Mouse (Mus musculus) intestine, embryonic 14.5 days (tissue): ENCODE data around the gene Leo1. TPM values are rescaled to one million over a fixed set of nuclear protein-coding genes. Genes with fewer than 3 reads are reported as not detected.
A peak's percentile ranks its signal among the peaks of the same experiment; 100 is the strongest.

ENCODE experiments used
- ATAC-seq: fragments of 200-750 bp; cut with Nextera tagmentation; replicated peaks from 2 replicates; pipeline ENCODE4 v1.8.0; 2017; ENCODE audit warnings: low read depth, moderate number of reproducible peaks, moderate TSS enrichment, moderate library complexity; ENCODE audit not compliant: low FRiP score, low TSS enrichment
- DNase-seq: peaks from one replicate; pipeline ENCODE4 v3.0.0-alpha.2; 2018; ENCODE audit warnings: low spot score
- H3K27ac ChIP-seq: fragments of 300-500 bp; sonication (generic); 2 replicates; pipeline ENCODE4 v1.5.1; 2014; ENCODE audit warnings: low read depth, mild to moderate bottlenecking, control low read depth
- H3K27me3 ChIP-seq: fragments of 300-500 bp; sonication (generic); replicated peaks from 2 replicates; pipeline ENCODE4 v1.6.1; 2014; ENCODE audit warnings: low read length, control low read depth; ENCODE audit not compliant: control insufficient read depth, insufficient read depth
- H3K36me3 ChIP-seq: fragments of 300-500 bp; sonication (generic); 2 replicates; pipeline ENCODE4 v1.6.1; 2014; ENCODE audit warnings: low read length, control low read depth; ENCODE audit not compliant: control insufficient read depth, insufficient read depth
- H3K4me1 ChIP-seq: fragments of 300-500 bp; sonication (generic); replicated peaks from 2 replicates; pipeline ENCODE4 v1.6.1; 2014; ENCODE audit warnings: low read length, control low read depth, mixed read lengths; ENCODE audit not compliant: control insufficient read depth, insufficient read depth
- H3K4me2 ChIP-seq: fragments of 300-500 bp; sonication (generic); 2 replicates; pipeline ENCODE4 v1.6.1; 2014; ENCODE audit warnings: low read length
- H3K4me3 ChIP-seq: fragments of 300-500 bp; sonication (generic); 2 replicates; pipeline ENCODE4 v1.5.1; 2014; ENCODE audit warnings: low read depth, low read length, control low read depth, mixed read lengths
- H3K9ac ChIP-seq: fragments of 300-500 bp; sonication (generic); 2 replicates; pipeline ENCODE4 v1.6.1; 2014; ENCODE audit warnings: mild to moderate bottlenecking, low read length
- H3K9me3 ChIP-seq: fragments of 300-500 bp; sonication (generic); 2 replicates; pipeline ENCODE4 v1.6.1; 2016; ENCODE audit warnings: low read length, control low read depth; ENCODE audit not compliant: control insufficient read depth
- WGBS: fragments of 180-500 bp; shearing (Covaris S2); extraction: QIAGEN DNeasy Blood & Tissue Kit; methylation state at CpG from one replicate; pipeline ENCODE4 v1.1.7; 2014; 5-methylcytosine and 5-hydroxymethylcytosine counted together
- polyA plus RNA-seq: library from polyadenylated mRNA; unstranded; fragments of >200 nt; fragmentation: Nextera tagmentation; extraction: Ambion mirVana; gene quantifications from 2 replicates; pipeline ENCODE4 v1.2.1, GENCODE M21; 2014

Gene Leo1
- 35.1 and 35.3 TPM in 2 replicates for polyA plus RNA-seq

DNA sequence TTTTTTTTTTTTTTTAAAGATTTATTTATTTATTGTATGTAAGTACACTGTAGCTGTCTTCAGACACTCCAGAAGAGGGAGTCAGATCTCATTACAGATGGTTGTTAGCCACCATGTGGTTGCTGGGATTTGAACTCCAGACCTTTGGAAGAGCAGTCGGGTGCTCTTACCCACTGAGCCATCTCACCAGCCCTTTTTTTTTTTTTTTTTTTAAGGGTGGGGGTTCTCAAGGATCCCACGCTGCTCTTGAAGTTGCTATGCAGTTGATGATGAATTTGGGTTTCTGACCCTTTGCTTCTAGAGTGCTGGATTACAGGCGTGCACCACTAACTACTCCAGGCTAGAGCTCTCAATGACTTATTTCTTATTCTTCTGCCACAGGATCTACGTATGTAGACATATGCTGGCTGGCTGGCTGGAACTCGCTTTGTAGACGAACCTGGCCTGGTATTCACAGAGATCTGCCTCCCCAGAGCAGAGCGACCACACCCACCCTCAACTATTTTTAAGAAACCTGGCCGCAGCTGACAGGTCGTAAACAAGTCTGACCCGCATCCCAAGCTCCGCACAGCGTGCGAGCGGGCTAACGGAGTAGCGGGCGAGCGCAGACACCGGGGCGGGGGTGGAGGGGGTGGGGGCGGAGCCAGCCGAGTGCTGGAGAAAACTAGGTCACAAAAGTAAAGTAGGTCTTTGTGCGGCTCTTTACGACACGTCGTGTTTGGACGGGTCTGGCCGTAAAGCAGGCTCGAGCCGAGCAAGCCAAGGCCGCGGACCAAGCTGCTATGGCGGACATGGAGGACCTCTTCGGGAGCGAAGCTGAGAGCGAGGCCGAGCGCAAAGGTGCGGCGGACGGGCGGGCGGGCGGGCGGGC lies at the start of gene Leo1:
Leo1 (plus strand) TSS at position 729 of the 871 bp plus-strand sequence.
- peaks cover 16% of the 10 kb centered on the region for H3K36me3 ChIP-seq
- DNase-seq, result peak; percentile 93
- under 1% methylated on average over 39 of the region's 45 CpGs for WGBS
- peak within 1 kb of the TSS; percentile 73 for H3K4me2 ChIP-seq
- peak within 1 kb of the TSS; percentile 78 for H3K27ac ChIP-seq
- peaks cover 9% of the 10 kb centered on the region for H3K4me1 ChIP-seq
- peak within 1 kb of the TSS; percentile 67 for H3K4me3 ChIP-seq
- peak; percentile 92 for ATAC-seq
- H3K9ac ChIP-seq, result peak within 1 kb of the TSS; percentile 67
- no peaks in the 10 kb centered on the region for H3K27me3 ChIP-seq
- H3K9me3 ChIP-seq, result no peaks in the 10 kb centered on the region

DNA sequence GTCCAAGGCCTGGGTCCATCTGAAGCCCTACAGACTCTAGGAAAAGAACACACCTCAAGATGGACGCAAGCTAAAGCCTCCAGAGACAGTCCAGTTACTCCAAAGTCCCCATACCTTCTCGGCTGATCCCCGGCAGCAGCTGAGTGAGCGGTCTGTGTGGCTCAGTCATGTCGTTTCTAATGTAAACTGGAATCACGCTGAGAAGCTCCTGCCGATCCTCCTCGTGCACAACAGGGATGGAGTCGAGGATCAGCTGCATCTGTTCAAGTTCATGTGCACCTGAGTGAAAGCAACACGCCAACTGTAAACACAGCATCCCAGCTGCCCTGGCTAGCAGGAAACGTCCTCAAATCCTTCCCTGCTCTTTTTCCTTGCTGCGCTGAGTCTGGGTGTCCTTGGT lies 48.1 kb upstream of the Leo1 start:
- WGBS, result 68% methylated on average over 12 of the region's 12 CpGs

GRCm38 (mm10) chr9:75395971-75396370 lies 45.4 kb upstream of the Leo1 start:
- Histone ChIP-seq H3K27ac (no peak overlapping the region), H3K9ac (no peak overlapping the region), H3K27me3 (no peaks in the 10 kb centered on the region), H3K4me3 (no peak overlapping the region), H3K36me3 (peaks cover 73% of the 10 kb centered on the region), H3K4me1 (no peaks in the 10 kb centered on the region), H3K4me2 (no peak overlapping the region), H3K9me3 (no peaks in the 10 kb centered on the region)
- WGBS, result 81% methylated on average over 6 of the region's 6 CpGs
- ATAC-seq (no peak), DNase-seq (no peak)

More for the DNA sequence above, 48.1 kb upstream of the Leo1 start:
- ATAC-seq, result no peak
- Histone ChIP-seq H3K9me3 (no peaks in the 10 kb centered on the region), H3K9ac (no peak overlapping the region), H3K4me1 (no peaks in the 10 kb centered on the region), H3K4me2 (no peak overlapping the region), H3K27me3 (no peaks in the 10 kb centered on the region), H3K27ac (no peak overlapping the region), H3K36me3 (peaks cover 95% of the 10 kb centered on the region), H3K4me3 (no peak overlapping the region)
- no peak for DNase-seq

DNA sequence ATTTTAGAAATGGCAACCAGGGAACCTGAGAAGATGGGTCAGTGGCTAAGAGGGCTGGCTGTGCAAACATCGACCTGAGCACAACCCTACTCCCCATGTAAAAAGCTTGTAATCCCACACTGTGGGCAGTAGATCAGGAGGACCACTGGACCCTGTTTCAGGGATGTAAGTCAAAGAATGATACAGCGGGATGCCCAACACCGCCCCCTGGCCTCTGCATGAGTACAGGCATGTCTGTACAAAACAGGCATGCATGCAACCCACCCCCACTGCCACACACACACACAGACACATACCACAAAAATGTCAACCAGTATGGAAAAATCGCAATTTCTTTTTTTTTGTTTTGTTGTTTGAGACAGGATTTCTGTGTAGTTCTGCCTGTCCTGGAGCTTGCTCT lies 42.3 kb upstream of the Leo1 start:
- DNase-seq (no peak), ATAC-seq (no peak)
- Histone ChIP-seq H3K4me1 (peaks cover 19% of the 10 kb centered on the region), H3K4me3 (no peak overlapping the region), H3K27me3 (no peaks in the 10 kb centered on the region), H3K27ac (no peak overlapping the region), H3K9me3 (no peaks in the 10 kb centered on the region), H3K4me2 (no peak overlapping the region), H3K36me3 (peaks cover 44% of the 10 kb centered on the region), H3K9ac (no peak overlapping the region)
- 87% methylated on average over 4 of the region's 4 CpGs for WGBS

GRCm38 (mm10) chr9:75400639-75401038 lies 40.7 kb upstream of the Leo1 start:
- Histone ChIP-seq H3K36me3 (peaks cover 28% of the 10 kb centered on the region), H3K4me3 (no peak overlapping the region), H3K27ac (no peak overlapping the region), H3K4me2 (no peak overlapping the region), H3K27me3 (no peaks in the 10 kb centered on the region), H3K9ac (no peak overlapping the region), H3K9me3 (no peaks in the 10 kb centered on the region), H3K4me1 (peaks cover 19% of the 10 kb centered on the region)
- 60% methylated on average over 5 of the region's 5 CpGs for WGBS
- DNase-seq, result no peak
- ATAC-seq, result no peak

DNA sequence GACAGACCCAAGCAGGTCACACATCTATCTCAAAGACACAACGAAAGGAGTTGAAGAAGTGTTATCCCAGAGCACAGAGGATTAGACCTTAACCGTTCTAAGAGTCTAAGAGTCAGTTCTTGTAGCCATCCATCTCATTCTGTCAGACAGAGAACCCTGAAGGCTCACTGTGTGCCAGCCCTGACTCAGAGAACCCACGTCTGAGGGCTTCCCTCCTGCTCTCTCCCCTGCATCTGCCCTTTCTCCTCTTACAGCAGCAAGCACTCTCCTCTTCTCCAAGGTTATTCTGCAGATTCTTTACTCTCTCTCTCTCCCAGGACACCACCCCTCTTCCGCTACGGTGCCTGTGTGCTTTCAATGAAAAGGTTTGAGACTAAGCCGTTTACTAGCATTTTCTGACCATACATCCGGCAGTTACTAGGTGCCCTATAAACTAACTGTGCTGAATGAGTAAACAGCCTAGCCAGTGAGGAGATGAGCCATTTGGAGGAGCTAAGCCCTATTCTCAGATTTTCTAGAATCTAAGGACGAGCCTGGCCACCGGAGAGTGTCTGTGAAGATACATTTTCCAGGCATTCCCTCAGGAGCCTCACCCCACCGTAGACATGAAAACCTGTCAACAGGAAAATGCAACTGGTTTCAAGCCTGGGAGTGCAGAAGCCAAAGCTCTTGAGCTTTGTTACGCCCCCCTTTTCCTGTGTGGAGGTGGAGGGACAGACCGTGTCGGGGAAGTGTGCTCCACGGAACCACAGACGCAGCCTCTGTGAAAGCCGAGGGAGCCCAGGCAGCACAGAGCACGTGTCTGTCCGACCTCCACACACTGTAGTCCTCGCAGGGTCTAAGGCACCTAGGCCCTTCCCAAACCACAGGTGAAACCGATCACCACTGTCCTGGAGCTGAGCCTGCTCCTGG lies 39.5 kb upstream of the Leo1 start:
- no peak for DNase-seq
- 37% methylated on average over 20 of the region's 20 CpGs for WGBS
- Histone ChIP-seq H3K4me1 (peaks cover 26% of the 10 kb centered on the region), H3K27ac (no peak overlapping the region), H3K4me3 (no peak overlapping the region), H3K4me2 (0 out of 2 replicates have a peak overlapping the region, but pooled peaks have one; percentile 9), H3K36me3 (peaks cover 16% of the 10 kb centered on the region), H3K9ac (no peak overlapping the region), H3K9me3 (no peaks in the 10 kb centered on the region), H3K27me3 (no peaks in the 10 kb centered on the region)
- no peak for ATAC-seq

DNA sequence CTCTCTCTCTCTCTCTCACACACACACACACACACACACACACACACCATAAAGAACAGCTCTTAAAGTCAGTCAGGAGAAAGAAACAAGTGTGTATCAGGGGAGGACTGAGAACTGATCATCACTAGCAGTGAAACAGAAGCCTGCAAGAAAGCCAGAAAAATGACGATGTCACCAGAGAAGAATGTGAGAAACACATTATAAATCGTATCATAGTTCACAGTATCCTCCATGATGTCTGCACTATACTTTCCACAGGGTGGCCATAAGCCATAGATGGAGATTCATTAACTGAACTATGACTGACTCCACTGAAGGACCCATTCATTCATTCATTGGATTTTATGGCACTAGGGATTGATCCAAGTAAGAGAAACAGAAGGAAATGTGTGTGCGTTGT lies 37.8 kb upstream of the Leo1 start:
- no peak overlapping the region for H3K4me2 ChIP-seq
- H3K4me1 ChIP-seq, result peaks cover 33% of the 10 kb centered on the region
- H3K4me3 ChIP-seq, result no peak overlapping the region
- H3K27ac ChIP-seq, result no peak overlapping the region
- H3K27me3 ChIP-seq, result no peaks in the 10 kb centered on the region
- H3K36me3 ChIP-seq, result no peaks in the 10 kb centered on the region
- no peak overlapping the region for H3K9ac ChIP-seq
- DNase-seq (no peak), ATAC-seq (no peak)
- WGBS, result 46% methylated on average over 3 of the region's 3 CpGs
- no peaks in the 10 kb centered on the region for H3K9me3 ChIP-seq

GRCm38 (mm10) chr9:75406121-75406520 lies 35.2 kb upstream of the Leo1 start:
- Histone ChIP-seq H3K9ac (no peak overlapping the region), H3K27ac (no peak overlapping the region), H3K9me3 (no peaks in the 10 kb centered on the region), H3K4me3 (no peak overlapping the region), H3K36me3 (no peaks in the 10 kb centered on the region), H3K27me3 (no peaks in the 10 kb centered on the region), H3K4me1 (peaks cover 33% of the 10 kb centered on the region), H3K4me2 (no peak overlapping the region)
- 79% methylated on average over 2 of the region's 2 CpGs for WGBS
- DNase-seq (no peak), ATAC-seq (no peak)
